Mouse (Mus musculus) urinary bladder, postnatal 4 days (tissue): ENCODE measurements around the gene Cers6.

Source experiments
- DNase-seq, 2 experiments: peaks; one replicate each; pipeline ENCODE4 v3.0.0; 2021 to 2022; ENCODE audit warnings: low spot score in 2 of 2

Gene Cers6

GRCm38 (mm10) chr2:69115921-69116320 is 254.7 kb downstream of the Cers6 start:
- no peak for DNase-seq

DNA sequence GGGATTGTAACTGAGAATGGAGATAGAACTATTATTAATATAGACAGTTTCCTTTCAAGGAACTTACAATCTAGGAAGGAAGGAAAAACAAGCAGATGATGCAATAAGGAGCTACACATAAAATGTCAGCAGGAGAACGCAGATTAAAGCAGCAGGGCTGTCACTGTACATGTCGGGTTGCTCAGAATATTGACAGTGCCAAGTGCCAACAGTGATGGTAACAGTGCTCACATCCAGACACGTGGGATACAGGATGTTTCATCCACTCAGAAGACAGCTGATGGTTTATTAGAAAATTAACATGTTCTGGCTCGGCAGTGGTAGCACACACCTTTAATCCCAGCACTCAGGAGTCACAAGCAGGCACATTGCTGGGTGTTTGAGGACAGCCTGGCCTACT is 255.5 kb downstream of the Cers6 start:
- no peak for DNase-seq

DNA sequence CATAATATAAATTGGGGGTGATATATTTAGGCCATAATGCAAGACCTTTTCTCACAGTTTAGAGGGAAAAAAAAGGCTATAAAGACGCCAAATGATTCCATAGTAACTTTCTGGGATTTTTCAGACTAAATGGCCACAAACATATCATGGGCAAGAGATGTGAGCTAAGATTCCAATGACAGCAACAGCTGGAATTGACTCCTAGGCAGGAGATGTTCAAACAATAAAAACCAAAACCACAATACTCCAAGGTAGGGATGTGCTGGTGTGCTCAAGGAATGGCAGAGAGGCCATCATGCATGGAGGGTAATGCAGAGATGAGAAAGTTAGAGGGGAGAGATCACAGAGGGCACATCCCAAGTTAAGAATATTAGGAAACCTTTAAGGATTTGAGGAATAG is 257.8 kb downstream of the Cers6 start:
- no peak for DNase-seq

GRCm38 (mm10) chr2:69119718-69120117 is 258.5 kb downstream of the Cers6 start:
- DNase-seq: no peak

DNA sequence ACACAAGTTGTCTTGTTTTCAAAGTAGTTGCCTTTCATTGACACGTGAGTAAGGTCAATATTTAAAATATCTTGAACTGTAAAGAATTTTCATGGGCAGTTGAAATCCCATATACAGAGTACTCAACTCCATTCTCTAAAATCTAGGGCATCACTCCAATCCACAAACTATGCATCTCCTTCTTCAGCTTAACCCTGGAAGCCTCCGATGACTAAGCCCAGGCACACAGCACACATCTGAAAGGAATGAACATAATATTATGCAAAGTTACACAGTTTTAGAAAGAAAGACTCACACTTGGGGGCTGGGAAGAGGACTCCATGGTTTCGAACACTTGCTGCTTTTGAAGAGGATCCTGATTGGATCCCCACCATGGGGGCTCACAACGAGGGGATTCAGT is 260.4 kb downstream of the Cers6 start:
- no peak for DNase-seq

GRCm38 (mm10) chr2:69125425-69125824 is 264.2 kb downstream of the Cers6 start:
- DNase-seq: no peak

- DNase-seq: no peak
Observed at GRCm38 (mm10) chr2:69128321-69128720, 267.1 kb downstream of the Cers6 start.

GRCm38 (mm10) chr2:69128921-69129395 is 267.7 kb downstream of the Cers6 start:
- no peak for DNase-seq

DNA sequence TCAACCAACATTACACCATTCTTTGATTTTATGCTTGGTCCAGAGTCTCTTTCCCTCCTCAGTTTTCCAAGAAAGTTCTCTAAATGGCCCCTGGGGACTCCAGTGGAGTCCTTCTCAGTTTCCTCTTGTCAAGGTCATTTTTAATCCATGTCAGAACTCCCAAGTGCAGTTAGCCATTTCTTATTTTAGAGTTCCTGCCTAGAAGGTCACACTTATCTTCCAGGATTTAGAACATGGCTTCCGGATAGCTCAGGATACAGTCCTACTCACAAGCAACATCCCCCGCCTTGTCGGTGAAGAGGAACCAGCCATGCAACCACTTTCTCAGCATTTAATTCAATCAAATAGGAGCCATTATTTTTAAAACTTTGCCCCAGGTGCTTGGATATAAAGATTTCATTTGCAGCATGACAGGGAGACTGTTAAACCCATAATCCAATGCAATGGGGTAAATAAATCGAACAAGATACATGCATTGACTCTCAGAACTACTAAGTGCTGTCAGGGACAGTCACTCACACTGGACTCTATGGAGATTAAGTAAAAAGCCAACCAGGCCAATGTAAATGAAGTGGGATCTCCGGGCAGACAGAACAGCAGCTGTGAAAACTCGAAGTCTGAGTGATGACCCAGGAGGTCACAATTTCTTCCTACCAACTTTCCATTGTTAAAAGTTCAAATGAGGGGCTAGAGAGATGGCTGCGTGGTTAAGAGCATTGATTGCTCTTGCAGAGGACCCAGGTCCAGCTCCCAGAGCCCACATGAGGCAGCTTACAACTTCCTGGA is 268.4 kb downstream of the Cers6 start:
- DNase-seq: no peak

DNA sequence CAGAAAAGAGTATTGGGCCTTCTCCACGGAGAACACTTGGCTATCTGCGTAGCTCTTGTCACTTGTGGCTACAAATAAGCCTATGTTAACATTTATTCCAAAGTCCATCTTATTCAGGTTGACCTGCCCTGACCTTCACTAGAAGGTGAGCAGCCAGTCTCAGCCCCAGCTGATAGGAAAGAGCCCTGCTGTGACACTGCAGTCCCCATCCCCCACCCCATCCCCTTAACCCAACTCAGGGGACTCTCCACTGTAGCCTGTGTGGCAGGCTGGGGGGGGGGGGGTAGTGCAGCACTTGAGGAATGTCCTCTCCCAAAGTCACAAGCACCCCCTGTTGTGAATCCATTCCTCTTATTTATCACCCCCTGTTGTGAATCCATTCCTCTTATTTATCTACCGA is 270.8 kb downstream of the Cers6 start:
- no peak for DNase-seq

- DNase-seq: no peak
Observed at GRCm38 (mm10) chr2:69132488-69133040, 271.3 kb downstream of the Cers6 start.

- DNase-seq: no peak
Observed at GRCm38 (mm10) chr2:69134186-69134585, 272.9 kb downstream of the Cers6 start.

DNA sequence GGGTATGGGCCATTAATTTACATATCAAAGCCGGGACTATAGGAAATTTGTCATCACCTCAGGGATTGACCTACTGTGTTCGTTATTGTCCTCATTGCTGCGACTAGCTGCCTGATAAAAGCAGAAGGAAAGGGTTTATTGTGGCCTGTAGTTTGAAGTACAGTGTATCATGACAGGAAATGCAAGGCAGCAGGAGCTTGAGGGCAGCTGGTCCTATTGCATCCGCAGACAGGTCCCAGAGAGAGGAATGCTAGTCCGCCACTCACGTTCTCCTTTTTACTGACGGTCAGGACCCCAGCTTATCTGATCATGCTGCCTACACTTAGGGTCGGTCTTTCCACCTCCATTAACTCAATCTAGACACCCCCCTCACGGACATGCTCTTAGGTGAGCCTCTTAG is 273.7 kb downstream of the Cers6 start:
- no peak for DNase-seq

GRCm38 (mm10) chr2:69135661-69136576 is 274.7 kb downstream of the Cers6 start, which contains the start of gene Nostrin:
Nostrin (plus strand) TSS chr2:69135800.
- DNase-seq: no peak

- no peak for DNase-seq
Observed at GRCm38 (mm10) chr2:69137406-69138084, 276.3 kb downstream of the Cers6 start.

GRCm38 (mm10) chr2:69138759-69139158 is 277.5 kb downstream of the Cers6 start:
- DNase-seq: no peak

DNA sequence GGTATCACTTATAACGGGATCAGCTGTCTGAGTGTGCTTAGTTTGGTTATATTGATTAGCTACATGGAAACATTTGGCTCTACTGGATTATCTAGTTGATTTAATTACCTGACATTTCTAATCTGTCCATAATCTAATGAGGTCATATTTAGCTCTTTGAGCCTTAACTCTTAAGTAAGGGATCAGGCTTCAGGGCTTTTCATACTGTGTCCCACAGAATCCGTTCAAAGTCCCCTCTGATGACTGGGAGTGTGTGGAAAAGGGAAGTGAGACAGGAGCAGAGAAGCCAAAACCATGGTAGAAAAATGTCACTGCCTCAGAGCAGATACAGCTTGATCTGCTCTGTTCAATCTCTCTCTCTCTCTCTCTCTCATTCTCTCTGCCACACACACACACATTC is 279.0 kb downstream of the Cers6 start:
- DNase-seq: no peak

DNA sequence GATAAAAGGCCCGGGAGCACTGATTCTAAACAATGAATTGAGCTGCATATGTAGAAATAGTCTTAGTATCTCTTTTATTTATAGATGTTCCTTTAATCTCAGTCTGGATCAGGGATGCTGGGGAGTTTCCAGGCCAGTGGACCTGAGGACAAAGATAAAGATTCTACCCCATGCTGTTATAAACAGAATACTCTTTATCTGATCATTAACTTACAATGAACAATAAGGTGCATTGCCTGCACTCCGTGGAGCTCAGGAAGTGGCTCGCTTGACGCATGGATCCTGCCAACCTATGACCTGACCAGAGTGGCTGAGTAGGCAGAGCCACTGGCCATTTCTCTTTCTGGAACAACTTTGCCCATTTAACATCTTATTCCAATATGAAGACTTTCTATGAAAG is 279.6 kb downstream of the Cers6 start:
- DNase-seq: no peak

- no peak for DNase-seq
Observed at GRCm38 (mm10) chr2:69148691-69149090, 287.4 kb downstream of the Cers6 start.

- DNase-seq: no peak
Observed at GRCm38 (mm10) chr2:69149154-69149553, 287.9 kb downstream of the Cers6 start.

- no peak for DNase-seq
Observed at GRCm38 (mm10) chr2:69150841-69151240, 289.6 kb downstream of the Cers6 start.

DNA sequence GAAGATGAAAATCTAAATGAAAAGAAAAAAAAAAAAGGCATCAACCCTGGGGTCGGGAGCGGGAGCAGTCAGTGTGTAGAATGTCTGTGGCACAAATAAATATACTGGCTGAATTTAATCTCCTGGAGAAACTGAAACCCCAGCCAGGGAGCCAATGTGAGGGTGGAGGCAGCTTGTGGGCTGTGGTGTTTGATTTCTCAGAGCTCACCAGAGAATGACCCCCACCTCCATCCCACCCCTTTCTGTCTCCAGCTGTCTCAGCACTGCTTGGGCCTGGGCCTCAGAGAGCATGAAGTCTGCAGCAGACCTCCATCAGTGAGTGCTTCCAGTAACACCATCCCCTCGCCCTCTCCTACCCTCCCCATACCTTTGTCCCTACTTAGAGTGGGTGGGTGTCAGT is 294.6 kb downstream of the Cers6 start:
- no peak for DNase-seq
